Mouse (Mus musculus) midbrain, embryonic 15.5 days (tissue): ENCODE measurements around the gene Hspa12b. TPM values are rescaled to one million over a fixed set of nuclear protein-coding genes. Genes with fewer than 3 reads are reported as not detected.
A peak's percentile ranks its signal among the peaks of the same experiment; 100 is the strongest.

ENCODE experiments used
- ATAC-seq: fragments of 200-750 bp; cut with Nextera tagmentation; replicated peaks from 2 replicates; pipeline ENCODE4 v1.8.0; 2017; ENCODE audit warnings: moderate TSS enrichment
- H3K27ac ChIP-seq: fragments of 300-500 bp; sonication (generic); 2 replicates; pipeline ENCODE4 v1.5.1; 2015; ENCODE audit warnings: mild to moderate bottlenecking, inconsistent platforms
- H3K27me3 ChIP-seq: fragments of 300-500 bp; sonication (generic); replicated peaks from 2 replicates; pipeline ENCODE4 v1.6.1; 2015; ENCODE audit warnings: inconsistent platforms
- H3K36me3 ChIP-seq: fragments of 300-500 bp; sonication (generic); replicated peaks from 2 replicates; pipeline ENCODE4 v1.6.1; 2015; ENCODE audit warnings: inconsistent platforms
- H3K4me1 ChIP-seq: fragments of 300-500 bp; sonication (generic); 2 replicates; pipeline ENCODE4 v1.6.1; 2015; ENCODE audit warnings: inconsistent platforms
- H3K4me2 ChIP-seq: fragments of 300-500 bp; sonication (generic); 2 replicates; pipeline ENCODE4 v1.6.1; 2015; ENCODE audit warnings: inconsistent platforms, mild to moderate bottlenecking, moderate library complexity
- H3K4me3 ChIP-seq: fragments of 300-500 bp; sonication (generic); 2 replicates; pipeline ENCODE4 v1.5.1; 2015; ENCODE audit warnings: mild to moderate bottlenecking, inconsistent platforms
- H3K9ac ChIP-seq: fragments of 300-500 bp; sonication (generic); 2 replicates; pipeline ENCODE4 v1.6.1; 2015; ENCODE audit warnings: mild to moderate bottlenecking, inconsistent platforms
- H3K9me3 ChIP-seq: fragments of 300-500 bp; sonication (generic); 2 replicates; pipeline ENCODE4 v1.6.1; 2016; ENCODE audit warnings: inconsistent platforms
- WGBS: fragments of 180-500 bp; shearing (Covaris S2); methylation state at CpG from one replicate; pipeline ENCODE4 v1.1.7; 2015; ENCODE audit warnings: mixed read lengths; 5-methylcytosine and 5-hydroxymethylcytosine counted together
- polyA plus RNA-seq: library from polyadenylated mRNA; unstranded; fragments of >200 nt; fragmentation: Nextera tagmentation; extraction: Ambion mirVana; gene quantifications from 2 replicates; pipeline ENCODE4 v1.2.1, GENCODE M21; 2015

The Hspa12b gene
- 4.4 and 4.6 TPM in 2 replicates for polyA plus RNA-seq

DNA sequence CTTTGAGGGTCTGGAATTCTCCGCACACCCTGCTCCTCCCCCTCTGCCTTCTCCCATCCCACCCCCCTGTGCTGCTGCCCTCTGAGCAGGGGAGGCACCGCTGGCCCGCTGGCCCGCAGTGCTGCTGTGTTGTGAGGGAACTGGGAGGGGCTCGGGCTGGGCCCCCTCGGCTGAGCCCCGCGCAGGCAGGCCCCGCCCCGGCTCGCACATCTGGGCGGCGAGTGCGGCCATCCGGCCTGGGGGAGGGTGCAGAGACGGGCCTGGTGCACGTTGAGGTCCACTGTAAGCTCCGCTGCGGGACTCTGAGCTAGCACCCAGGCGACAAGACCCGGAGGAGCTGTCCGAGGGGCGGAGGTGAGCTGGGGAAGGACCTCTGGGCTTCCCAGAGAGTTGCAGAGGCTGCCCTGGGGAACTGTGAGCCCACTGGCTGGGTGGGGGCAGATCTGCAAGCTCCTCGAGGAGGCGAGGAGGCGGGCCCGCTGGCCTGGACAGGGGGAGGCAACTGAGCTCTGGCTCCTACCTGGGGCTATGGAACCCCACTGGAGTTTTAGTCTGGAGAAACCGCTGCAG lies at the start of gene Hspa12b:
Gene Hspa12b, plus strand, starts transcription at position 120 of the 570 bp plus-strand sequence.
- WGBS: under 1% methylated on average over 28 of the region's 28 CpGs
- peak; percentile 78 for ATAC-seq
- H3K4me3 ChIP-seq: peak within 1 kb of the TSS; percentile 39
- peaks cover 9% of the 10 kb centered on the region for H3K4me1 ChIP-seq
- no peak within 1 kb of the TSS for H3K27ac ChIP-seq
- H3K9me3 ChIP-seq: no peaks in the 10 kb centered on the region
- H3K9ac ChIP-seq: peak within 1 kb of the TSS; percentile 60
- H3K27me3 ChIP-seq: no peaks in the 10 kb centered on the region
- H3K36me3 ChIP-seq: no peaks in the 10 kb centered on the region
- peak within 1 kb of the TSS; percentile 87 for H3K4me2 ChIP-seq

GRCm38 (mm10) chr2:131080507-131080906 lies 46.6 kb upstream of the Hspa12b start:
- no peaks in the 10 kb centered on the region for H3K27me3 ChIP-seq
- WGBS: 83% methylated on average over 5 of the region's 5 CpGs
- no peaks in the 10 kb centered on the region for H3K4me1 ChIP-seq
- H3K27ac ChIP-seq: no peak overlapping the region
- H3K36me3 ChIP-seq: no peaks in the 10 kb centered on the region
- no peaks in the 10 kb centered on the region for H3K9me3 ChIP-seq
- no peak overlapping the region for H3K4me2 ChIP-seq
- H3K9ac ChIP-seq: no peak overlapping the region
- no peak overlapping the region for H3K4me3 ChIP-seq
- ATAC-seq: no peak

DNA sequence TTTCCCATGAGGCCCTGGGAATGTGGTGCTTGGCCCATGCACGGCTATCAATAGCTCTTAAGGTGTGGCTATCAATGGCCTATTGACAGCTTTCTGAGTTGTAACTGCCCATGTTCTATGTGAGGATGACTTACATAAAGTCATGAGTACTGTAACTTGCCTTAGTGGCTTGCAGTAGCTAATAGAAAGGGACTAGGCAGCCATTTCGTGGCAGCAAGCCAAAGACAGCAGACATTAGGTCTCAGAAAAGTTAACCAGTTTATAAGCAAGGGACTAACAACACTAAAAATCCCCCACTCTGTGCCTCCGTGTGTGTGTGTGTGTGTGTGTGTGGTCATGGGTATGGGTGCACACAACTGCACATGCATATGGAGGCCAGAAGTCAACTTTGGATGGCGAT lies 42.9 kb upstream of the Hspa12b start:
- H3K27ac ChIP-seq: no peak overlapping the region
- no peaks in the 10 kb centered on the region for H3K36me3 ChIP-seq
- no peaks in the 10 kb centered on the region for H3K9me3 ChIP-seq
- no peak overlapping the region for H3K4me2 ChIP-seq
- no peak overlapping the region for H3K4me3 ChIP-seq
- no peaks in the 10 kb centered on the region for H3K4me1 ChIP-seq
- ATAC-seq: no peak
- H3K27me3 ChIP-seq: no peaks in the 10 kb centered on the region
- H3K9ac ChIP-seq: no peak overlapping the region
- 84% methylated on average over 4 of the region's 4 CpGs for WGBS

DNA sequence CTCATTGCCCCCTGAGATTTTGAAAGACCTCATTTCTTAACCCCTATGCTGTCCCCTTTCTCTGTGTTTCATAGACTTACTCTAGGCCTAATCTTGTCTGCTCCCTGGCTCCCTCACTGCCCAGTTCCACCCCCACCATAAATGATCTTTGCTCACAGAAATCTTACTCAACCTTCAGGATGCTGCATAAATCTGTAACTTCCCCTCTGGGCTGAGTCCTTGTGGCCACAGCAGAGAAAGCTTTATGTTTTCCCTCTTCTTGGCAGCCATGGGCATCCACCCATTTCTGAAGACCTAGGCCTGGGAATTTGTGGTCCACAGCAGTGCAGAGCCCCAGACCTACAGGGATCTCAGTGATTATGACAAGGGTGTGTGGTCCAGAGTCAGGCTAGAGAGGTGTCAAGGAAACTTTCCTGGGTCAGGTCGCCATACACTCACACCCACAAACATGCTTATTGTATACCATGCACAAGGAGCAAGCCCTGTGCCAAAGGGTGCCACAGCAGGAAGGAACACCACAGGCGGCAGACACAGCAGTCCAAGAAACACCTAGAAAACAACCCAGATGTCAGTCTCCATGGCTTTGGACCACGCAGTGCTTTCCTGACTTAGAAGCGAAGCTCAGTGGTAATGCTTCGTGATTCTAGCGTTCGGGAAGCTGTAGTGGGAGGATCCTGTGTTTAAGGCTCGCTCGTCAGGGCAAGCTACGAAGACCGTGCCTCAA lies 40.3 kb upstream of the Hspa12b start, which contains the start of gene Siglec1:
Gene Siglec1, minus strand, starts transcription at position 99 of the 724 bp plus-strand sequence.
- no peak within 1 kb of the TSS for H3K4me2 ChIP-seq
- no peaks in the 10 kb centered on the region for H3K4me1 ChIP-seq
- H3K27ac ChIP-seq: no peak within 1 kb of the TSS
- H3K36me3 ChIP-seq: no peaks in the 10 kb centered on the region
- ATAC-seq: no peak
- WGBS: 84% methylated on average over 11 of the region's 11 CpGs
- H3K9ac ChIP-seq: no peak within 1 kb of the TSS
- H3K4me3 ChIP-seq: no peak within 1 kb of the TSS
- H3K9me3 ChIP-seq: no peaks in the 10 kb centered on the region
- no peaks in the 10 kb centered on the region for H3K27me3 ChIP-seq

GRCm38 (mm10) chr2:131088581-131088980 lies 38.5 kb upstream of the Hspa12b start:
- no peak overlapping the region for H3K27ac ChIP-seq
- no peak overlapping the region for H3K9ac ChIP-seq
- ATAC-seq: no peak
- H3K36me3 ChIP-seq: no peaks in the 10 kb centered on the region
- H3K27me3 ChIP-seq: no peaks in the 10 kb centered on the region
- 76% methylated on average over 4 of the region's 4 CpGs for WGBS
- no peak overlapping the region for H3K4me2 ChIP-seq
- H3K9me3 ChIP-seq: no peaks in the 10 kb centered on the region
- H3K4me1 ChIP-seq: no peaks in the 10 kb centered on the region
- no peak overlapping the region for H3K4me3 ChIP-seq

DNA sequence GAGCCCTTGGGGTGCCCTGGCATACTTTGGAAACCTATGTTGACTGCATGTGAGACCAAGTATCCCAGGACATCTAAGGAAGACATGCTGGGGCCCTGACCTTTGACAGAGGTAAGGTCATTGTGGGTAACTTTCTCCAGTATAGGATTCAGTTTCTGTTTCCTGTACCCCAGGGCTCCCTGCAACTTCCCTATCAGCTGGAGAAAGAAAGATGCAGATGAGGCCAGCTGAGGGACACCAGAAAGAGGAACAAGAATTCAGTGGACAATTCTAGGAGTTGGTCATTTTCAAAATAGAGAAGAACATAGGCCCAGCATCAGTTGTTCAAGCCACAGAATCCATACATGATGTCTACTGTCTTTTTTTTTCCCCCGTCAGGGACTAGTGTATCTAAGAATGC lies 37.4 kb upstream of the Hspa12b start:
- no peak overlapping the region for H3K4me3 ChIP-seq
- H3K4me1 ChIP-seq: no peaks in the 10 kb centered on the region
- no peaks in the 10 kb centered on the region for H3K36me3 ChIP-seq
- H3K27ac ChIP-seq: no peak overlapping the region
- no peak overlapping the region for H3K4me2 ChIP-seq
- no peak overlapping the region for H3K9ac ChIP-seq
- H3K27me3 ChIP-seq: no peaks in the 10 kb centered on the region
- WGBS: 87% methylated on average over 1 of the region's 1 CpGs
- no peak for ATAC-seq
- H3K9me3 ChIP-seq: no peaks in the 10 kb centered on the region

- no peaks in the 10 kb centered on the region for H3K27me3 ChIP-seq
- no peak overlapping the region for H3K4me3 ChIP-seq
- H3K9me3 ChIP-seq: no peaks in the 10 kb centered on the region
- H3K9ac ChIP-seq: no peak overlapping the region
- H3K27ac ChIP-seq: no peak overlapping the region
- whole genome bisulfite sequencing: 81% methylated on average over 3 of the region's 3 CpGs
- ATAC-seq: no peak
- no peak overlapping the region for H3K4me2 ChIP-seq
- no peaks in the 10 kb centered on the region for H3K36me3 ChIP-seq
- no peaks in the 10 kb centered on the region for H3K4me1 ChIP-seq
These were observed 36.2 kb upstream of the Hspa12b start for GRCm38 (mm10) chr2:131090852-131091251.

- Histone ChIP-seq H3K27ac (no peak overlapping the region), H3K4me3 (no peak overlapping the region), H3K27me3 (no peaks in the 10 kb centered on the region), H3K36me3 (no peaks in the 10 kb centered on the region), H3K9ac (no peak overlapping the region), H3K9me3 (no peaks in the 10 kb centered on the region), H3K4me1 (no peaks in the 10 kb centered on the region), H3K4me2 (no peak overlapping the region)
- no peak for ATAC-seq
- WGBS: 87% methylated on average over 5 of the region's 5 CpGs
These were observed 33.5 kb upstream of the Hspa12b start for GRCm38 (mm10) chr2:131093577-131093976.

GRCm38 (mm10) chr2:131094823-131095222 lies 32.3 kb upstream of the Hspa12b start:
- H3K27ac ChIP-seq: no peak overlapping the region
- peak; percentile 37; the same call in 1 of the 2 replicates for ATAC-seq
- WGBS: 0% methylated on average over 1 of the region's 1 CpGs

GRCm38 (mm10) chr2:131096101-131096795 lies 30.8 kb upstream of the Hspa12b start:
- H3K9me3 ChIP-seq: no peaks in the 10 kb centered on the region
- H3K27me3 ChIP-seq: no peaks in the 10 kb centered on the region
- H3K4me3 ChIP-seq: no peak overlapping the region
- H3K36me3 ChIP-seq: no peaks in the 10 kb centered on the region
- WGBS: 22% methylated on average over 9 of the region's 9 CpGs
- H3K4me1 ChIP-seq: no peaks in the 10 kb centered on the region
- H3K9ac ChIP-seq: no peak overlapping the region
- no peak for ATAC-seq
- H3K4me2 ChIP-seq: no peak overlapping the region
- no peak overlapping the region for H3K27ac ChIP-seq

More at GRCm38 (mm10) chr2:131094823-131095222, 32.3 kb upstream of the Hspa12b start:
- Histone ChIP-seq H3K4me2 (no peak overlapping the region), H3K9ac (no peak overlapping the region), H3K4me3 (no peak overlapping the region), H3K36me3 (no peaks in the 10 kb centered on the region), H3K9me3 (no peaks in the 10 kb centered on the region), H3K27me3 (no peaks in the 10 kb centered on the region), H3K4me1 (no peaks in the 10 kb centered on the region)

DNA sequence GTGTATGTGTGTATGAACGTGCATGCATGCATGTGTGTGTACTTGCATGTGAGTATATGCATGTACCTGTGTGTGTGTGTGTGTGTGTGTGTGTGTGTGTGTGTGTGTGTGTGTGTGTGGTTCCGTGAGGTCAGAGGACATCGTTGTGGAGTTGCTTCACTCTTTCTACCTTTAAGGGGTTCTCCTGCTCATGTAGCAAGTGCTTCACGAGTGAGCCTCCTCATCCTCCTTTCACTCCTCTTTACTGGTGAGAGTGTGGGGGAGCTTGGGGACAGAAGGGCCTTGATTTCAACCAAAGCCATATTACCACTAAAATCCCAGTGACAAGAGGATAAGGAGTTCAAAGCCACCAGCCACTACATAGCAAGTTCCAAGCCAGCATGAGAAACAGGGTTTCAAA lies 30.0 kb upstream of the Hspa12b start:
- Histone ChIP-seq H3K9ac (no peak overlapping the region), H3K4me2 (no peak overlapping the region), H3K36me3 (no peaks in the 10 kb centered on the region), H3K9me3 (no peaks in the 10 kb centered on the region), H3K27me3 (no peaks in the 10 kb centered on the region), H3K4me3 (no peak overlapping the region), H3K4me1 (no peaks in the 10 kb centered on the region), H3K27ac (no peak overlapping the region)
- WGBS: 75% methylated on average over 4 of the region's 4 CpGs
- ATAC-seq: no peak

DNA sequence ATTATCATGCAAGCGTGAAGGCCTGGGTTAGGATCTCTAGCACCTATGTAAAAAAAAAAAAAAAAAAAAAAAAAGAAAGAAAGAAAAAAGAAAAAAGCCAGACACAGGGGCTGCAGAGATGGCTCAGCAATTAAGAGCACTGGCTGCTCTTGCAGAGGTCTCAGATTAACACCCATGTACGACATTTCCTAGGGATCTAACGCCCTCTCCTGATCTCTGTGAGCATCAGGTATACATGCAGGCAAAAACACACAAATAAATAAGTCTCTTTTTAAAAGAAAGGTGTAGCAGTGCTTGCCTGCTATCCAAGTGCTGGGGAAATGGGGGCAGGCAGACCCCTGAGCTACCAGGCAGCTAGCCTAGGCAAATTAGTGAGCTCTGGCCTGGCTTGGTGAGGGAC lies 25.6 kb upstream of the Hspa12b start:
- no peak overlapping the region for H3K4me2 ChIP-seq
- H3K27ac ChIP-seq: no peak overlapping the region
- no peaks in the 10 kb centered on the region for H3K9me3 ChIP-seq
- 48% methylated on average over 3 of the region's 3 CpGs for WGBS
- H3K36me3 ChIP-seq: no peaks in the 10 kb centered on the region
- H3K27me3 ChIP-seq: no peaks in the 10 kb centered on the region
- H3K4me3 ChIP-seq: no peak overlapping the region
- ATAC-seq: no peak
- no peak overlapping the region for H3K9ac ChIP-seq
- H3K4me1 ChIP-seq: no peaks in the 10 kb centered on the region
